Mouse (Mus musculus) brain, embryonic 14.5 days (tissue): ENCODE measurements at regions not wholly inside any gene's neighbourhood (a gene's known extent, or its start where the extent isn't known, plus 50 kb on each side); places are given as distances from the start of the nearest gene placed in this dataset.
A peak's percentile ranks its signal among the peaks of the same experiment; 100 is the strongest.
"Not testable (repeated sequence)": the region's sequence is repeated elsewhere in the genome, so short reads cannot be mapped to it uniquely, and the experiment has no call there.

Experiments used
- DNase-seq: peaks from one replicate; pipeline ENCODE4 v3.0.0-alpha.2; 2011; ENCODE audit warnings: low read depth
- CTCF ChIP-seq: fragments of 200-500 bp; IDR thresholded peaks from 2 replicates; pipeline ENCODE4 v1.5.1; 2012; ENCODE audit warnings: inconsistent platforms, mild to moderate bottlenecking, moderate library complexity, borderline replicate concordance; ENCODE audit not compliant: insufficient read depth, insufficient read length; ENCODE audit errors: extremely low read depth
- POLR2A ChIP-seq: fragments of 200-500 bp; IDR thresholded peaks from 2 replicates; pipeline ENCODE4 v1.6.1; 2012; ENCODE audit warnings: mild to moderate bottlenecking, inconsistent platforms, borderline replicate concordance; ENCODE audit not compliant: poor library complexity, insufficient read depth, insufficient read length, severe bottlenecking; ENCODE audit errors: extremely low read depth

DNA sequence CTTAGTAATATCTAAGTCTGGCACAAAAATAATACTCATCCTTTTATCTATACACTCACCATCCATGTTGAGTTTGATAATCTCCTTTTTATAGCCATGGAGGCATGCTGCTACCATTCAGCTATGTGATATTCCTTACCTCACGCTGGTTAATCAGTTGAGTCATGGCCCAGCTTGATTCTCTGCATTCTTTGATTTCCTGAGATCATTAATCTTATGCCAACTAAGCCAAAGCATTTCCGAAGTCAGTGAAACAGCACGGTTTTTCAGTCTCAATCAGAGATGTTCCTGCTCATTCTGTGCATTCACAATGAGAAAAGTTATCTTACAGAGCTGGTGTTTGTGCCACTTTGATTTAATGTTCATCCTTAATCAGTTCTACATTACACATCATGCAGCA, 380.7 kb upstream of the Dsel start:
- TF ChIP-seq POLR2A, result no peak
- TF ChIP-seq CTCF, result no peak
- peak; percentile 20 for DNase-seq

DNA sequence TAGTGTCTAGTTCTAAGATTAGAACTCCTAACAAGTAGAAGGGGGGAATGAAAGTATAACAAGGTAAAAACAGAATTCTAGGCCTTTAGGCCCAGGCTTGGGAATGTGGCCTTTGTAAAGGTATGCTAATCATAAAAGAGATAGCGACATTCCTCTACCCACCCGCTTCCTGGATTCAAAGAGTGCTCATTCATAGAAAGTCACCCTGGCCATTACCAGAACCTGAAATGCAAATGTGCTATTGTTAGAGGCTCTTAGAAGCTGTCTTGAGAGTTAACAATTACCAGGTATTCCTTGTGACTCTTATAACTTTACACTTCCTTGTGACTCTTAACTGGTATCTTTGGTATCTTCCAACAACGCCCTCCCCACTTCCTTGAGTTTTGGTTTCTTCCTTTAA, 360.8 kb upstream of the Dsel start:
- not testable (repeated sequence) for DNase-seq

GRCm38 (mm10) chr1:112192604-112193003, 327.9 kb upstream of the Dsel start:
- no peak for TF ChIP-seq CTCF
- no peak for TF ChIP-seq POLR2A
- DNase-seq, result no peak

GRCm38 (mm10) chr1:112180446-112180845, 315.7 kb upstream of the Dsel start:
- DNase-seq, result no peak
- TF ChIP-seq POLR2A, result no peak
- TF ChIP-seq CTCF, result no peak
